Mouse (Mus musculus) kidney, postnatal 4 days (tissue): ENCODE measurements around the gene Axl.
A peak's percentile ranks its signal among the peaks of the same experiment; 100 is the strongest.
"Not testable (repeated sequence)": the region's sequence is repeated elsewhere in the genome, so short reads cannot be mapped to it uniquely, and the experiment has no call there.

ENCODE experiments used
- DNase-seq, 2 experiments: peaks; one replicate each; pipeline ENCODE4 v3.0.0; 2021; ENCODE audit warnings: mixed read lengths in 2 of 2

Axl gene

GRCm38 (mm10) chr7:25793679-25794078 is 5.2 kb upstream of the Axl start:
- peak; percentile 64 to 71 for DNase-seq

- DNase-seq, result not testable (repeated sequence)
Observed at GRCm38 (mm10) chr7:25792966-25793365, 4.5 kb upstream of the Axl start.

- no peak for DNase-seq
Observed at GRCm38 (mm10) chr7:25790615-25791014, 2.1 kb upstream of the Axl start.

- DNase-seq, result no peak
Observed at GRCm38 (mm10) chr7:25789129-25789440, 580 bp upstream of the Axl start.

GRCm38 (mm10) chr7:25787456-25788219 is 867 bp downstream of the Axl start:
- DNase-seq, result peak; percentile 43 to 54

GRCm38 (mm10) chr7:25786974-25787373 is 1.5 kb downstream of the Axl start:
- no peak for DNase-seq

GRCm38 (mm10) chr7:25785752-25786151 is 2.8 kb downstream of the Axl start:
- DNase-seq, result no peak

- no peak for DNase-seq
Observed at GRCm38 (mm10) chr7:25784808-25785207, 3.7 kb downstream of the Axl start.

GRCm38 (mm10) chr7:25783746-25784145 is 4.8 kb downstream of the Axl start:
- no peak for DNase-seq

GRCm38 (mm10) chr7:25782744-25783143 is 5.8 kb downstream of the Axl start:
- DNase-seq, result no peak

- DNase-seq, result peak in 1 of 2 experiments; percentile 50
Observed at GRCm38 (mm10) chr7:25781937-25782610, 6.4 kb downstream of the Axl start.

- DNase-seq, result peak; percentile 61 to 68
Observed at GRCm38 (mm10) chr7:25781321-25781936, 7.1 kb downstream of the Axl start.

GRCm38 (mm10) chr7:25780753-25781152 is 7.8 kb downstream of the Axl start:
- no peak for DNase-seq

- no peak for DNase-seq
Observed at GRCm38 (mm10) chr7:25780021-25780420, 8.5 kb downstream of the Axl start.

GRCm38 (mm10) chr7:25768229-25768628 is 20.3 kb downstream of the Axl start:
- DNase-seq, result no peak

- DNase-seq, result no peak
Observed at GRCm38 (mm10) chr7:25766108-25766507, 22.4 kb downstream of the Axl start.

GRCm38 (mm10) chr7:25764221-25764620 is 24.3 kb downstream of the Axl start:
- peak; percentile 55 to 73 for DNase-seq

GRCm38 (mm10) chr7:25763678-25764077 is 24.8 kb downstream of the Axl start:
- DNase-seq, result peak; percentile 75 to 85

- no peak for DNase-seq
Observed at GRCm38 (mm10) chr7:25761354-25761753, 27.2 kb downstream of the Axl start.

GRCm38 (mm10) chr7:25756011-25756410 is 32.5 kb downstream of the Axl start:
- peak; percentile 96 to 97 for DNase-seq

GRCm38 (mm10) chr7:25755468-25755833 is 33.1 kb downstream of the Axl start:
- DNase-seq, result peak; percentile 71 to 83

- peak; percentile 98 to 99 for DNase-seq
Observed at GRCm38 (mm10) chr7:25754738-25755467, 33.6 kb downstream of the Axl start, which contains the start of gene Hnrnpul1. Gene Hnrnpul1 (minus strand): TSS chr7:25754757.

- DNase-seq, result no peak
Observed at GRCm38 (mm10) chr7:25754439-25754737, 34.1 kb downstream of the Axl start.
